Mouse (Mus musculus): Measurements from ENCODE around the gene Gpr157. TPM values are rescaled to one million over a fixed set of nuclear protein-coding genes. Genes with fewer than 3 reads are reported as not detected.
A peak's percentile ranks its signal among the peaks of the same experiment; 100 is the strongest.

Gpr157 gene
- total RNA-seq, 2 experiments from 2014 or later: 1.1 to 1.4 TPM

DNA sequence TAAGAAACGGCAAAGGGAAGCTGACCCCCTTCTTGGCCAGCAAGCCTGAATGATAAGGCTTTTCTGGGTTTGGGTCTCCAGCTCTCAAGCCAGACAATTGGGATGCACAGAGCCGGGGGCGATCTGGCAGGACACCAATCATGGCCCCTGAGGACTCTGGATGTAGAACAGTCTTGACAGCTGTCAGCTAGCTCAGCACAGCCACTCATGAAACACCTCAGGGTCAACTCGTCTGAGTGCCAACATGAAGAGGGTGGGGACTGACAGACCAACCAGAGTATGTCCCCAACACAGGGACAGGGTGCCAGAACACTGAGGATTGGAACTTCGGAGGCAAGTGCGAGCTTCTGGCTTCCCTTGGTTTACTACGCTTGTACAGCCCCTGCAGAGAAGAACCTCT is 7.9 kb upstream of the Gpr157 start:
- TF ChIP-seq CTCF (conservative IDR thresholded peaks at IDR 0.05): no peak
- DNase-seq (ENCODE audit: low spot score in 2 of 2): no peak
- Histone ChIP-seq H3K27ac (no peak overlapping the region), H3K4me3 (no peak overlapping the region)

DNA sequence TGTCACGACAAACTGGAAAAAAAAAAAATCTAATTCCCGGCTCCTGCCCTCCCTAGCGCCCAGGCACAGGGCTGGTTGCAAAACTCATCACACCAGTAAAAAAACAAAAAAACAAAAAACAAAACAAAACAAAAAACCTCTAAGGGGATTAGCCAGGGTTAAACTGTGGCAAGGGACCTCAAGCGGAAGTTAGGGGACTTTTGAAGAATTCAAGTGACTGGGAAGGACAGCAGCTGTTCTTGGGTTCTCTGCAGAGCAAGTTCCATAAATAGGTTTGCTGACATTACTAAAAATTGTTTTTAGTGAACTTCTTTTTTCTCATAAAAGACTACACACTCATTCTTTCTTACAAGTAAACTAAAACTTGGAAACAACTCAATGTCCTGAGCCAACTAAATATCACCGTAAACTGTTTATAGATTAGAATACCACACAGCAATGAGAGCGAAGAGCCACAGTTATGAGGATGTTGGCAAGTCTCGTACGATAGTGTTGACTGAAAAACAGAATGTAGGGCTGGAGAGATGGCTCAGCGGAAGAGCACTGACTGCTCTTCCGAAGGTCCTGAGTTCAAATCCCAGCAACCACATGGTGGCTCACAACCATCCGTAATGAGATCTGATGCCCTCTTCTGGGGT is 6.7 kb upstream of the Gpr157 start:
- Histone ChIP-seq H3K4me3 (no peak overlapping the region), H3K27ac (no peak overlapping the region)
- DNase-seq (ENCODE audit: low spot score in 2 of 2): no peak
- no peak for TF ChIP-seq CTCF (conservative IDR thresholded peaks at IDR 0.05)

DNA sequence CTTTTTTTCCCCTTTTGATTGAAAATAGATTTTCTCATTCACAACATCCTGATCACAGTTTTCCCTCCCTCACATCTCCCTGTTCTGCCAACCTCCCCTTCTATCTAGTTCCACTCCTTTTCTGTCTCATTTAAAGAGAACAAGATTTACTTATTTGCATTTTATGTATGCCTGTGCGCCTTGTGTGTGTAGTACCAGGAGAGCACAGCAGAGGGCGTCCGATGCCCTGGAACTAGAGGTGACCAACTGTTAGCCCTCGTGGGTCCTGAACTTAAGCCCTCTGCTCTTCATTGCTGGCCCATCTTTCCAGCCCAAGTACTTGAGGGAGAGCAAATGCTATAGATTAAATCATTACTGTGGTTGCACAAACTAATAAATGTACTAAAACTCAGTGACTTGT is 1.8 kb upstream of the Gpr157 start:
- Histone ChIP-seq H3K4me3 (no peak overlapping the region), H3K27ac (no peak overlapping the region)
- no peak for DNase-seq (ENCODE audit: low spot score in 2 of 2)
- peak; percentile 43 for TF ChIP-seq CTCF (conservative IDR thresholded peaks at IDR 0.05)

DNA sequence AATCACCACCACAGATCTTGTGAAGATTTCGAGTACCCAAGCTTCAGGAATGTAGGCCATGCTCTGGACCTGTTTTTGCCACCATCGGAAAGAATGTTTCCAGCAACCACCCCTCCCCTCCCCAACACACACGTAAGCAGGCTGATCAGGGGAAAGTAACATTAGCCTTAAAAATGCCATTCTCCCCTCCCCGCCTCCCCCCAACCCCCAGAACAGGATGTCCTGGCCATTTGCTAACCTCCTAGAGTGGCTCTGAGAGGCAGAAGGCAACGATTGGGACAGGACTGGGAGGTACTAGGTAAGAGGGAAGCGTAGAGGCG is 364 bp upstream of the Gpr157 start:
- Histone ChIP-seq H3K4me3 (peak overlapping the region; percentile 75), H3K27ac (0 out of 2 replicates have a peak overlapping the region, but pooled peaks have one; percentile 5)
- no peak for TF ChIP-seq CTCF (conservative IDR thresholded peaks at IDR 0.05)
- DNase-seq (ENCODE audit: low spot score in 2 of 2): no peak

DNA sequence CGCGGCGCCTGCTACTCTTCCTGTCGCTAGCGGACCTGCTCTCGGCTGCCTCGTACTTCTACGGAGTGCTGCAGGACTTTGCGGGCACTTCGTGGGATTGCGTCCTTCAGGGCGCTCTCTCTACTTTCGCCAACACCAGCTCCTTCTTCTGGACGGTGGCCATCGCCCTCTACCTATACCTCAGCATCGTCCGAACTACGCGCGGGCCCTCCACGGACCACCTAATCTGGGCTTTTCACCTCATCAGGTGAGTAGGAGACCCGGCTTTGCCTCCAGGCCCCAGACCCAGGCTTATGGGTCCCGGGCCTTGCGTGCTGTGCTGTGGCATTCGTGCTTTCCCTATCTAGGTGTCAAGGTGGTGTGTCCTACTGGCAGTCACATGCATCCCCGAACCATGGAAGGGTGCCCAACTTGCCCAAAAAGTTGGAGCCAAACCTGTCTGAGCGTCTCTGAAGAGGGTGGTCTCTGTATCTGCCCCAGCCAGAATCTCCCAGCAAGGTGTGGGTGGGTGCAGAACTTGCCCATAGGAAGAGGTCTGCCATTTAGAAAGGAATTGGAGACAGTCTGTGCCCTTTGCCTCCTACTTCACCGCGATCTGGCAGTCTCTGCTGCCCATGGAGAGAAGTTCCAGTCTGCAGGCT is 845 bp downstream of the Gpr157 start:
- peak overlapping the region; percentile 75 for H3K4me3 ChIP-seq
- H3K27ac ChIP-seq: peak overlapping the region; percentile 30
- DNase-seq (ENCODE audit: low spot score in 2 of 2): no peak
- no peak for TF ChIP-seq CTCF (conservative IDR thresholded peaks at IDR 0.05)

DNA sequence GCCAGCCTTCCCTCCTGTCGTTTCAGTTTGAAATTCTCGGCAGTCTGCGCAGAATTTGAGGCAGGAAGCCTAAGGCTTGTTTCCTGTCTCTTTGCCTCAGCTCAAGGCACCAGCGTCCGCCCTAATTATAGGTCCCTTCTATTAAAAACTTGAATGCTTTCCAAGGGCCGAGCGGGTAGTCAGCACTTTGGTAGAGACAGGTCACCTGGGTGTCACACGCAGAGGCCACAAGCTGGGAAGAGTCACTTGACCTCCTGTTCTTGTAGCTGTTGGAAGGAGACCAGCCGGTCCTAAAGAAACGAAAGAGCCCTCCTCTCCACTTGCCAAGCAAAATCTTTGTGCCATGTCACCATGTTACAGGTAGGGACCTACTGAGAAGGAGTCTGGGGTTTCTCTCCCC is 2.0 kb downstream of the Gpr157 start:
- DNase-seq (ENCODE audit: low spot score in 2 of 2): no peak
- Histone ChIP-seq H3K4me3 (no peak overlapping the region), H3K27ac (no peak overlapping the region)
- TF ChIP-seq CTCF (conservative IDR thresholded peaks at IDR 0.05): no peak

GRCm38 (mm10) chr4:150091887-150092582 is 4.9 kb downstream of the Gpr157 start:
- no peak overlapping the region for H3K27ac ChIP-seq
- TF ChIP-seq CTCF (conservative IDR thresholded peaks at IDR 0.05): peak; percentile 84
- DNase-seq (ENCODE audit: low spot score in 2 of 2): no peak
- no peak overlapping the region for H3K4me3 ChIP-seq

- no peak for DNase-seq (ENCODE audit: low spot score in 2 of 2)
- Histone ChIP-seq H3K27ac (no peak overlapping the region), H3K4me3 (no peak overlapping the region)
- no peak; the same call in 1 of the 2 replicates for TF ChIP-seq CTCF (conservative IDR thresholded peaks at IDR 0.05)
These were observed 5.4 kb downstream of the Gpr157 start for GRCm38 (mm10) chr4:150092583-150092902.

GRCm38 (mm10) chr4:150093560-150094462 is 6.6 kb downstream of the Gpr157 start:
- Histone ChIP-seq H3K27ac (no peak overlapping the region), H3K4me3 (no peak overlapping the region)
- TF ChIP-seq CTCF (conservative IDR thresholded peaks at IDR 0.05): no peak
- no peak for DNase-seq (ENCODE audit: low spot score in 2 of 2)

GRCm38 (mm10) chr4:150094463-150094789 is 7.3 kb downstream of the Gpr157 start:
- Histone ChIP-seq H3K27ac (no peak overlapping the region), H3K4me3 (no peak overlapping the region)
- no peak for TF ChIP-seq CTCF (conservative IDR thresholded peaks at IDR 0.05)
- DNase-seq (ENCODE audit: low spot score in 2 of 2): no peak

GRCm38 (mm10) chr4:150096309-150096708 is 9.1 kb downstream of the Gpr157 start:
- DNase-seq (ENCODE audit: low spot score in 2 of 2): no peak
- Histone ChIP-seq H3K27ac (no peak overlapping the region), H3K4me3 (no peak overlapping the region)
- TF ChIP-seq CTCF (conservative IDR thresholded peaks at IDR 0.05): no peak

- no peak for TF ChIP-seq CTCF (conservative IDR thresholded peaks at IDR 0.05)
- Histone ChIP-seq H3K27ac (no peak overlapping the region), H3K4me3 (no peak overlapping the region)
- DNase-seq (ENCODE audit: low spot score in 2 of 2): no peak
These were observed 10.7 kb downstream of the Gpr157 start for GRCm38 (mm10) chr4:150097847-150098246.

- no peak overlapping the region for H3K27ac ChIP-seq
- peak; percentile 65 to 86 for DNase-seq (ENCODE audit: low spot score in 2 of 2)
- H3K4me3 ChIP-seq: no peak overlapping the region
- TF ChIP-seq CTCF (conservative IDR thresholded peaks at IDR 0.05): peak; percentile 97
These were observed 11.7 kb downstream of the Gpr157 start for GRCm38 (mm10) chr4:150098880-150099279.

All from layer of hippocampus, adult 2 months (tissue).